Mouse (Mus musculus) liver, embryonic 16.5 days (tissue): ENCODE measurements around the gene Zfp688. TPM values are rescaled to one million over a fixed set of nuclear protein-coding genes. Genes with fewer than 3 reads are reported as not detected.
A peak's percentile ranks its signal among the peaks of the same experiment; 100 is the strongest.
"Not testable (repeated sequence)": the region's sequence is repeated elsewhere in the genome, so short reads cannot be mapped to it uniquely, and the experiment has no call there.

Source experiments
- ATAC-seq: fragments of 200-750 bp; cut with Nextera tagmentation; 2 replicates; pipeline ENCODE4 v1.8.0; 2017; ENCODE audit warnings: low read depth, mild to moderate bottlenecking, moderate number of reproducible peaks, moderate library complexity
- H3K27ac ChIP-seq: fragments of 300-500 bp; sonication (generic); 2 replicates; pipeline ENCODE4 v1.5.1; 2014; ENCODE audit warnings: mild to moderate bottlenecking, low read length
- H3K27me3 ChIP-seq: fragments of 300-500 bp; sonication (generic); 2 replicates; pipeline ENCODE4 v1.6.1; 2014; ENCODE audit warnings: low read depth, low read length, mixed read lengths; ENCODE audit not compliant: control insufficient read depth, insufficient read depth
- H3K36me3 ChIP-seq: fragments of 300-500 bp; sonication (generic); 2 replicates; pipeline ENCODE4 v1.6.1; 2014; ENCODE audit warnings: mild to moderate bottlenecking; ENCODE audit not compliant: control insufficient read depth, insufficient read depth
- H3K4me1 ChIP-seq: fragments of 300-500 bp; sonication (generic); 2 replicates; pipeline ENCODE4 v1.6.1; 2014; ENCODE audit warnings: low read depth, low read length, mixed read lengths; ENCODE audit not compliant: control insufficient read depth
- H3K4me2 ChIP-seq: fragments of 300-500 bp; sonication (generic); 2 replicates; pipeline ENCODE4 v1.6.1; 2014; ENCODE audit warnings: low read depth, low read length, mixed read lengths
- H3K4me3 ChIP-seq: fragments of 300-500 bp; sonication (generic); 2 replicates; pipeline ENCODE4 v1.5.1; 2014; ENCODE audit warnings: low read depth, mild to moderate bottlenecking, low read length
- H3K9ac ChIP-seq: fragments of 300-500 bp; sonication (generic); 2 replicates; pipeline ENCODE4 v1.6.1; 2014; ENCODE audit warnings: low read depth, low read length
- H3K9me3 ChIP-seq: fragments of 300-500 bp; sonication (generic); replicated peaks from 2 replicates; pipeline ENCODE4 v1.6.1; 2016; ENCODE audit warnings: low read length; ENCODE audit not compliant: control insufficient read depth
- WGBS: fragments of 180-500 bp; shearing (Covaris S2); extraction: QIAGEN DNeasy Blood & Tissue Kit; methylation state at CpG from one replicate; pipeline ENCODE4 v1.1.7; 2014; ENCODE audit not compliant: insufficient replicate concordance; 5-methylcytosine and 5-hydroxymethylcytosine counted together
- polyA plus RNA-seq: library from polyadenylated mRNA; unstranded; fragments of >200 nt; fragmentation: Nextera tagmentation; extraction: Ambion mirVana; gene quantifications from 2 replicates; pipeline ENCODE4 v1.2.1, GENCODE M21; 2015

Gene Zfp688
- polyA plus RNA-seq, 1 experiment from 2014 or later = 8.3 TPM

DNA sequence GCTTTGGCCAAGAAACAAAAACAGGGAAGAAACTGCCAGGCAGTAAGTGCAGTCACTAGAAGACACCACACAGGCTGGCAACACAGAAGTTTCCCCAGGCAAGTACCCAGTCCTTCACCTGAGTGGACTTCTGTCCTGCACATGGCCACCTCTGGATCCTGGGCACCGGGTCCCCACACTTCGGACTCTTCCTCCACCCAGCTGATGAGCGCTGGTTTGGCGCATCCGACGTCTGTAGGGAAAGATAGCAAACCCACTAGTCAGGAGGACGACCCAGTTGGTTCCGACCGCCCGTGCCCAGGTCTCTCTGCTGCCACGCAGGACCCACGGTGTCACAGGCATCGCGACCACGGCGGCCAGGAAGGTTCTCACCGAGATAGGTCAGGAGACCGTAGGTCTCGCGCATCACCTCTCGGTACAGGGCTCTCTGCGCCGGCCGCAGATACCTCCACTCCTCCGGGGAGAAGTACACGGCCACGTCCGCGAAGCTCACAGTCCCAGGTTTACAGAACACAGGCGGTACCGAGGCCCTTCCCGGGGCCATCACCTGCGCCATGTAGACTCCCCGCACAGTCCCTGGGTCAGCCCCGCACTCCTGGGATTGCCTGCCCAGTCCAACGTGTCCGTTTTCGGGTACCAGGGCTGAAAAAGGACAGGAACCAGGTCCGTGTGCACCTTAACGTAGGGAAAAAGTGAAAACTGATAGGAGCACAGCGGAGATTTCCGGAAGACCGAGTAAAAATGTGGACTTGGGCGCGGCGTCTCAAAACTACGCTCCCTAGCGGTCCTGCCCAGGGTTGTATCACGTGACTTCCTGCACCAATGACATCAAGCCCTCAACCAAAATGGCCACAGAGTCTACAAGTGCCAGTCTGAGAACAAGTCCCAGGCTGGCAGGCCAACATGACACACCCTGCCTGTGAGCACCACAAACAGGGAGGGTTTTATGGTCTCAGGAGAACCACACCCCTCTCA is 46.3 kb downstream of the Zfp688 start, which contains the start of gene Zfp747:
Gene Zfp747 (minus strand): TSS at position 780 of the 975 bp plus-strand sequence.
- Histone ChIP-seq H3K9ac (peak within 1 kb of the TSS; percentile 86), H3K27ac (peak within 1 kb of the TSS; percentile 77), H3K4me1 (peaks cover 14% of the 10 kb centered on the region), H3K4me3 (peak within 1 kb of the TSS; percentile 83), H3K4me2 (peak within 1 kb of the TSS; percentile 85)
- not testable (repeated sequence) for H3K27me3 ChIP-seq, H3K9me3 ChIP-seq, H3K36me3 ChIP-seq
- under 1% methylated on average over 49 of the region's 49 CpGs for WGBS
- ATAC-seq = peak; percentile 98

DNA sequence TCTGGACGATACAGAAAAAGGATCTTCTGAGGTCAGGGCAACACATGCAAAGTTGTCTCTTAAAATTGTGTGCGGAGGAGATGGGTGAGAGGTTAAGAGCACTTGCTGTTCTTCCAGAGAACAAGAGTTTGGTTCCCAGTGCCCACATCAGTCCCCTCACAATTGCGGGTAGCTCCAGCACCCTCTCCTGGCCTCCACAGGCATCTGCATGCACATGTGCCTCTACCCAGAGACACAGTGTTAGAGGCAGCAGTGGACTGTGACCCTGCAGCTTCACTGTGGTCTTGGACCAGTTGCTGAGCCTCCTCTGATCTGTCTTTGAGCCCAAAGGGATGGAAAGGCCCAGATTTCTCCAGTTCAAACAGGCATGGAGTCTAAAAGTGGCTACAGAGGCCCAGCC is 50.0 kb downstream of the Zfp688 start:
- not testable (repeated sequence) for H3K4me3 ChIP-seq, H3K4me2 ChIP-seq, H3K27ac ChIP-seq, H3K9me3 ChIP-seq, H3K27me3 ChIP-seq, H3K36me3 ChIP-seq, H3K4me1 ChIP-seq, H3K9ac ChIP-seq, ATAC-seq
- 72% methylated on average over 3 of the region's 3 CpGs for WGBS

DNA sequence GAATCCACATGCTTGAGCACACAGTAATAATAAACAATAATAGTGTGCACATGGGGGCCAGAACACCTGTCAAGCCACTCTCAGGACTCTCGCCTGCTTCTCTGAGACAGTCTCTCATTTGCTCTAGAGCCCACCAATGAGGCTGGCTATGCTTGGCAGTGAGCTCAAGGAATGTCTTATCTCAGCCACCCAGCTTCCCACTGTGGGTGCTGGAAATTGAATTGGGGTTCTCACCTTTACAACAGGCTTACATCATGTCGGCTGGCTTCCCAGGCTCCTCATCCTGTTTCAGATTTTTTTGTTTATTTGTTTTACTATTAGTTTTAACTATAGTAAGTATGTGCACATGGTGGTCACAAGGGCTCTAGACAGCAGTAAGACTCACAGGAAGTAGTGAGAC is 50.7 kb downstream of the Zfp688 start:
- H3K4me3 ChIP-seq = no peak overlapping the region
- no peak overlapping the region for H3K27ac ChIP-seq
- no peaks in the 10 kb centered on the region for H3K27me3 ChIP-seq
- H3K9ac ChIP-seq = no peak overlapping the region
- H3K9me3 ChIP-seq = no peaks in the 10 kb centered on the region
- no peak overlapping the region for H3K4me2 ChIP-seq
- H3K4me1 ChIP-seq = peaks cover 5% of the 10 kb centered on the region
- H3K36me3 ChIP-seq = no peaks in the 10 kb centered on the region
- 22% methylated on average over 2 of the region's 2 CpGs for WGBS
- no peak for ATAC-seq

Other genes starting within 250 kb of the Zfp688 start
- 17.4 and 18.1 TPM in 2 replicates for gene Cd2bp2, start 226.0 kb downstream of the Zfp688 start, polyA plus RNA-seq
- 13.7 and 15.1 TPM in 2 replicates for gene Tbc1d10b, start 213.6 kb downstream of the Zfp688 start, polyA plus RNA-seq
- gene Mylpf, start 213.2 kb downstream of the Zfp688 start, polyA plus RNA-seq = 61.0 and 92.3 TPM in 2 replicates
- gene Zfp553, start 189.0 kb downstream of the Zfp688 start, polyA plus RNA-seq = 5.7 and 5.9 TPM in 2 replicates
- gene Sept1, start 188.9 kb downstream of the Zfp688 start, polyA plus RNA-seq = 10.1 and 11.1 TPM in 2 replicates
- gene Zfp771, start 177.8 kb downstream of the Zfp688 start, polyA plus RNA-seq = 11.0 and 13.8 TPM in 2 replicates
- gene Dctpp1, start 161.4 kb downstream of the Zfp688 start, polyA plus RNA-seq = 79.8 and 83.4 TPM in 2 replicates
- gene Sephs2, start 148.0 kb downstream of the Zfp688 start, polyA plus RNA-seq = 164 and 180 TPM in 2 replicates
- 5.4 and 6.7 TPM in 2 replicates for gene Itgal, start 125.8 kb downstream of the Zfp688 start, polyA plus RNA-seq
- gene Zfp768, start 76.5 kb downstream of the Zfp688 start, polyA plus RNA-seq = 4.1 and 4.2 TPM in 2 replicates
- 1.7 and 2.0 TPM in 2 replicates for gene Zfp747, start 46.0 kb downstream of the Zfp688 start, polyA plus RNA-seq
- 1.3 TPM in 2 replicates for gene 9130019O22Rik, start 34.9 kb downstream of the Zfp688 start, polyA plus RNA-seq
- 1.8 and 1.9 TPM in 2 replicates for gene E430018J23Rik, start 28.4 kb downstream of the Zfp688 start, polyA plus RNA-seq
- 1.3 and 1.4 TPM in 2 replicates for gene Zfp764, start 15.2 kb downstream of the Zfp688 start, polyA plus RNA-seq
- gene Zfp689, start 27.1 kb upstream of the Zfp688 start, polyA plus RNA-seq = 2.2 and 2.9 TPM in 2 replicates
- 18.6 and 22.8 TPM in 2 replicates for gene Prr14, start 37.5 kb upstream of the Zfp688 start, polyA plus RNA-seq
- 4.0 and 4.9 TPM in 2 replicates for gene Fbrs, start 57.1 kb upstream of the Zfp688 start, polyA plus RNA-seq
- 12.2 and 13.6 TPM in 2 replicates for gene Srcap, start 89.9 kb upstream of the Zfp688 start, polyA plus RNA-seq
- 5.1 and 5.5 TPM in 2 replicates for gene Gm42715, start 97.5 kb upstream of the Zfp688 start, polyA plus RNA-seq
- gene Tmem265, start 139.3 kb upstream of the Zfp688 start, polyA plus RNA-seq = 2.9 and 4.3 TPM in 2 replicates
- gene Phkg2, start 151.3 kb upstream of the Zfp688 start, polyA plus RNA-seq = 19.7 and 21.1 TPM in 2 replicates
- 5.9 and 6.5 TPM in 2 replicates for gene Ccdc189, start 166.5 kb upstream of the Zfp688 start, polyA plus RNA-seq
- 17.5 and 18.0 TPM in 2 replicates for gene Rnf40, start 166.7 kb upstream of the Zfp688 start, polyA plus RNA-seq
- 1.4 and 2.1 TPM in 2 replicates for gene Zfp629, start 193.7 kb upstream of the Zfp688 start, polyA plus RNA-seq